Mouse (Mus musculus): ENCODE measurements around the gene Ptprk. TPM values are rescaled to one million over a fixed set of nuclear protein-coding genes. Genes with fewer than 3 reads are reported as not detected.
A peak's percentile ranks its signal among the peaks of the same experiment; 100 is the strongest.

Gene Ptprk
- polyA plus RNA-seq, 1 experiment from 2014 or later: 29.4 TPM

DNA sequence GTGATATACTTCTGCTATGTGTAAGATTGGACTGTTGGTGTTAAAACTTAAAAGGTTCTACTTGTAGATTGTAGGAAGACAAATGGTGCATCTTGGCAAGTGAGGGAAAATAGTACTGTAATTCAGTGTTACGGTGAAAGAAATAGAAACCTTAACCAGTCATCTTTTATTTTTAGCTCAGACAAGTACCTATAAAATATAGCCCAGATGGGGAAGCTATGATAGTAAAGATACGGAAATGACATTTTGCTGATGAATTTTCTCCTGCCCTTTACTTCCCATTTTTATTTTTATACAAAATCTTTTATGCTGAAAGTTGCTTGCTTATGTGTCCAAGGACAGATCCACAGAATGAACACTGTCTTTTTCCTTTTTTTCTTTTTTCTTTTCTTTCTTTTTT lies 248.4 kb downstream of the Ptprk start:
- no peaks in the 10 kb centered on the region for H3K9me3 ChIP-seq (ENCODE audit: control insufficient read depth, low read length)
- ATAC-seq: no peak
- WGBS: 89% methylated on average over 2 of the region's 2 CpGs

DNA sequence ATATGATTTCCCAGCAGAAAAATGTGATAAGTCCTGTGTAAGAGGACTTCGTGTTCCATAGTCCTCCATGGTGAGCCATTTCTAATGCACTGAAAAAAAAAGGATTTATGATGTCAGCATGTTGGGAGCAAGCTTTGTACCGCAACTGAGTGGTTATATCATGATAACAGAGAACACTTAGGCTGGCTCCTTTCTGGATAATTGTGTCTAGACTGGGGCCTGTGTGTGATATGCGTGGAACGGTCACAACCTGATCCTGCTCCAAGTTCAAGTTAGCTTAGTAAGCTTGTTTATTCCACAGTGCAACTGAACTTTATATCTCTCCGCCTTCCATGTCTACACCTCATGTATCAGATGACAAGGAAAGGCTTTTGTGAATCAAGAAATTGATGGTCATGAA lies 260.6 kb downstream of the Ptprk start:
- ATAC-seq: no peak
- Histone ChIP-seq H3K9me3 (ENCODE audit: control insufficient read depth, low read length) (no peaks in the 10 kb centered on the region), H3K9ac (ENCODE audit: low read depth, low read length) (no peak overlapping the region), H3K4me1 (ENCODE audit: control insufficient read depth, insufficient read depth, low read depth, low read length) (no peaks in the 10 kb centered on the region), H3K4me2 (ENCODE audit: low read length) (no peak overlapping the region), H3K36me3 (ENCODE audit: control insufficient read depth, insufficient read depth, low read length) (no peaks in the 10 kb centered on the region), H3K27ac (ENCODE audit: low read depth, low read length) (no peak overlapping the region), H3K27me3 (replicated peaks; ENCODE audit: control insufficient read depth, insufficient read depth, low read length) (no peaks in the 10 kb centered on the region), H3K4me3 (ENCODE audit: low read length) (no peak overlapping the region)
- WGBS: 95% methylated on average over 5 of the region's 5 CpGs

More for the DNA sequence above, 248.4 kb downstream of the Ptprk start:
- no peak overlapping the region for H3K9ac ChIP-seq (ENCODE audit: low read depth, low read length)
- no peaks in the 10 kb centered on the region for H3K36me3 ChIP-seq (ENCODE audit: control insufficient read depth, insufficient read depth, low read length)
- no peak overlapping the region for H3K27ac ChIP-seq (ENCODE audit: low read depth, low read length)
- no peak overlapping the region for H3K4me2 ChIP-seq (ENCODE audit: low read length)
- H3K4me1 ChIP-seq (ENCODE audit: control insufficient read depth, insufficient read depth, low read depth, low read length): no peaks in the 10 kb centered on the region
- H3K27me3 ChIP-seq (replicated peaks; ENCODE audit: control insufficient read depth, insufficient read depth, low read length): no peaks in the 10 kb centered on the region
- no peak overlapping the region for H3K4me3 ChIP-seq (ENCODE audit: low read length)

DNA sequence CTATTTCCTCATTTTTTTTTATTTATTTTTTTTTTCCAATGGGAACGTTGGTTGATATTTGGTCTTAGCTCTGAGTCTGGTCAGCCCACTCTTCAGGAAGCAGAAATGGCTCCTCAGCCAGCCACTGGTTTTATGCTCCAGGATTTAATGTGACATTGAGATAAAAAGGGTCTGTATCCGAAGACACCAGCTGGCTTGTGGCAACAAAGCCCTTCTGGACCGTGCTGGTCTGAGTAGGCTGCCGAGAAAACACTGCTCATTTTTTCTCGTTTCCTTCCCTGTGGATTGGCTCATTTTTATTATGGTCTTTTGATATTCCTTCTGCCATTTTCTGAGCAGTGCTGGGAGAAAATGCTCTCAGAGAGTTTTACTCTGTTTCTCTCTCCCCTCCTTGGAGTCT lies 263.9 kb downstream of the Ptprk start:
- H3K4me3 ChIP-seq (ENCODE audit: low read length): no peak overlapping the region
- H3K4me2 ChIP-seq (ENCODE audit: low read length): no peak overlapping the region
- H3K27ac ChIP-seq (ENCODE audit: low read depth, low read length): no peak overlapping the region
- 0 out of 2 replicates have a peak, but pooled peaks have one; percentile 34 for ATAC-seq
- 57% methylated on average over 5 of the region's 5 CpGs for WGBS
- no peaks in the 10 kb centered on the region for H3K27me3 ChIP-seq (replicated peaks; ENCODE audit: control insufficient read depth, insufficient read depth, low read length)
- H3K9me3 ChIP-seq (ENCODE audit: control insufficient read depth, low read length): no peaks in the 10 kb centered on the region
- no peaks in the 10 kb centered on the region for H3K4me1 ChIP-seq (ENCODE audit: control insufficient read depth, insufficient read depth, low read depth, low read length)
- H3K9ac ChIP-seq (ENCODE audit: low read depth, low read length): no peak overlapping the region
- no peaks in the 10 kb centered on the region for H3K36me3 ChIP-seq (ENCODE audit: control insufficient read depth, insufficient read depth, low read length)

DNA sequence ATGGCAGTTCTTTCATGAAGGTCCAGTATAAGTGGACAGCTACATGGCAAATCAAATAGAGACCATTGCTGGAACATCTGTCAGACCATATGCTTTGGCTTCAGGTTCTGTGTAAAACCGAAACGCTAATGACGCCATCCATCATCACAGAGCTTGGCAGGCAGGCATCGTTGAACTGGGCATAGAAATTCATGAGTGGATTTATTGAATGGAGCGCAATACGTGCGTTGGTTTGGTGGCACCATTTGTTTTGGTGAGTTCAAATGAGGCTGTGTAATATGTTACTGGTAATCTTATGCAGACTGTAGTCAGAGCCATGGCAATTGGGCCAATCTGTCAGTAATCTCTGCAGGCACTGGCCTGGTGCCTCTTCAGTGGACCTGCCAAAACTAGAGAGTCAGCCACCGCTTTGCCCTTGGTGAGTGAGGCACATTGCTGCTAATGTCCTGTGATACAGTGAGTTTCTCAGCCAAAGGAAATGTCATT lies 270.6 kb downstream of the Ptprk start:
- Histone ChIP-seq H3K4me1 (ENCODE audit: control insufficient read depth, insufficient read depth, low read depth, low read length) (no peaks in the 10 kb centered on the region), H3K27ac (ENCODE audit: low read depth, low read length) (no peak overlapping the region), H3K9me3 (ENCODE audit: control insufficient read depth, low read length) (no peaks in the 10 kb centered on the region), H3K9ac (ENCODE audit: low read depth, low read length) (no peak overlapping the region), H3K4me3 (ENCODE audit: low read length) (no peak overlapping the region), H3K36me3 (ENCODE audit: control insufficient read depth, insufficient read depth, low read length) (no peaks in the 10 kb centered on the region), H3K27me3 (replicated peaks; ENCODE audit: control insufficient read depth, insufficient read depth, low read length) (no peaks in the 10 kb centered on the region), H3K4me2 (ENCODE audit: low read length) (no peak overlapping the region)
- WGBS: 55% methylated on average over 8 of the region's 8 CpGs
- peak; percentile 95 for ATAC-seq

DNA sequence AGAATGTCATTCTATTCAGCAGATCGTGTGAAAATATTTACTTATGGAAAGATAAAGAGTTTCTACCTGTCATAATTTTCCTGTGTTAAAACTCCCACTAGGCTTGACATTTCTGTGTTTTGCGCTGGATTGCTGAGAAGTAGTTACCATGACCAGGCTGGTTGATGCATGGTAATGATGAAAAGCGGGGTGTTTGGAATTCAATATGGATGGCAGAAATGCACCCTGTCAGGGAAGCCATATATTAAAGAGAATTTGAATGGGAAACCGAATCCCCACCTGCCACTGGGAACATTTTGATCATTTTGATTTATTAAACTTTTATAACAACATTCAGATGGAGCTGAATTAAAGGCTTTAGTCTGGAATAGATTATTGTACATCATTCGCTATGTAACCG lies 290.7 kb downstream of the Ptprk start:
- no peak for ATAC-seq
- 80% methylated on average over 6 of the region's 6 CpGs for WGBS
- H3K9me3 ChIP-seq (ENCODE audit: control insufficient read depth, low read length): no peaks in the 10 kb centered on the region

DNA sequence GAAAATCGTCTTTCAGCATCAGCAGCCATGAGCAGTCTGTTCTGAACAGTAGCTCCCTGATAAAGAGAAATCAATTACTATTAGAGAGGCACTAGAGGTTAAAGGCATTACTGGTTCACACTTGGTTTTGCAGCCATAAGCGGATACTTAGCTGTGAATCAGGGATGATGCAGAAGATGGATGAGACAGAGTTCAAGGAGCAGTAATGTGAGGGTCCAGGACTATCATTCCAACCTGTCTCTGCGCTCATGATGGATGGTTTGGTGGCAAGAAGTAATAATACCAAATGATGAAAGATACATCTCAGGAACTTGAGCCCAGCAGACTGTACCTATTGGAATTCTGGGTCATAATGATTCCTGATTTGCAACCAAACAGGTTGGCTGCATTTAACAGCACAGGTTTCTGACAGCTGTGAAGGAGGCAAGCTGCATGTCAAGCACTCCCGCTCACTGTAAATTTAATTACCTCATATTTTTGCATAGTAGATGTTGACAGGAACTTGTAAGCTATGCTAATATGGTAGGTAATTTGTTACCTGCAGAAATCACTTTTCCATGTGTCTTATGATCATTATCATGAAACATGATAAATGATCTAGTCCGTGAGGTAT lies 291.6 kb downstream of the Ptprk start:
- Histone ChIP-seq H3K4me2 (ENCODE audit: low read length) (no peak overlapping the region), H3K9me3 (ENCODE audit: control insufficient read depth, low read length) (no peaks in the 10 kb centered on the region), H3K36me3 (ENCODE audit: control insufficient read depth, insufficient read depth, low read length) (no peaks in the 10 kb centered on the region), H3K4me1 (ENCODE audit: control insufficient read depth, insufficient read depth, low read depth, low read length) (no peaks in the 10 kb centered on the region), H3K4me3 (ENCODE audit: low read length) (no peak overlapping the region), H3K27me3 (replicated peaks; ENCODE audit: control insufficient read depth, insufficient read depth, low read length) (no peaks in the 10 kb centered on the region), H3K9ac (ENCODE audit: low read depth, low read length) (no peak overlapping the region), H3K27ac (ENCODE audit: low read depth, low read length) (no peak overlapping the region)
- peak; percentile 73 for ATAC-seq
- 68% methylated on average over 5 of the region's 5 CpGs for WGBS

More for the DNA sequence above, 290.7 kb downstream of the Ptprk start:
- H3K27me3 ChIP-seq (replicated peaks; ENCODE audit: control insufficient read depth, insufficient read depth, low read length): no peaks in the 10 kb centered on the region
- H3K4me3 ChIP-seq (ENCODE audit: low read length): no peak overlapping the region
- no peak overlapping the region for H3K4me2 ChIP-seq (ENCODE audit: low read length)
- H3K9ac ChIP-seq (ENCODE audit: low read depth, low read length): no peak overlapping the region
- H3K27ac ChIP-seq (ENCODE audit: low read depth, low read length): no peak overlapping the region
- no peaks in the 10 kb centered on the region for H3K4me1 ChIP-seq (ENCODE audit: control insufficient read depth, insufficient read depth, low read depth, low read length)
- H3K36me3 ChIP-seq (ENCODE audit: control insufficient read depth, insufficient read depth, low read length): no peaks in the 10 kb centered on the region

DNA sequence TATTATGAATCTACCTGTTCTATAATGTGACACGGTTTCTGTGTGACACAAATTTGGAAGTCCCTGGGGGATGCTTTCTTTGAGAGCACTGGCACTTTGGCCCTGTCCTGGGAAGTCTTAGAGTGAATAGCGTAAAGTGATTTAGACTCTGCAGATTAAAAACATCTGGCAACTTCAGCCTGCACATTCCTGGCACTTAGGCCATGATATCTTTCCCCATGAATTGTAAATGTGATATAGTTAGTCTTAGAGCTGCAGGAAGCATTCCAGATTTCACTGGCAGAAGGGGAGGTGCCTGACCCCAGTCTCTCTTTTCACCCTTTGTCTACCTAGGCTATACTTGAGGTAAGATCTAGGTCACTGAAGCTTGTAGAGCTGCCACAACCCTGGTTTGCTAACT lies 295.2 kb downstream of the Ptprk start:
- H3K4me1 ChIP-seq (ENCODE audit: control insufficient read depth, insufficient read depth, low read depth, low read length): no peaks in the 10 kb centered on the region
- no peak overlapping the region for H3K4me2 ChIP-seq (ENCODE audit: low read length)
- no peaks in the 10 kb centered on the region for H3K9me3 ChIP-seq (ENCODE audit: control insufficient read depth, low read length)
- ATAC-seq: no peak
- H3K4me3 ChIP-seq (ENCODE audit: low read length): no peak overlapping the region
- no peak overlapping the region for H3K9ac ChIP-seq (ENCODE audit: low read depth, low read length)
- 89% methylated on average over 2 of the region's 2 CpGs for WGBS
- H3K27me3 ChIP-seq (replicated peaks; ENCODE audit: control insufficient read depth, insufficient read depth, low read length): no peaks in the 10 kb centered on the region
- no peak overlapping the region for H3K27ac ChIP-seq (ENCODE audit: low read depth, low read length)
- H3K36me3 ChIP-seq (ENCODE audit: control insufficient read depth, insufficient read depth, low read length): no peaks in the 10 kb centered on the region

DNA sequence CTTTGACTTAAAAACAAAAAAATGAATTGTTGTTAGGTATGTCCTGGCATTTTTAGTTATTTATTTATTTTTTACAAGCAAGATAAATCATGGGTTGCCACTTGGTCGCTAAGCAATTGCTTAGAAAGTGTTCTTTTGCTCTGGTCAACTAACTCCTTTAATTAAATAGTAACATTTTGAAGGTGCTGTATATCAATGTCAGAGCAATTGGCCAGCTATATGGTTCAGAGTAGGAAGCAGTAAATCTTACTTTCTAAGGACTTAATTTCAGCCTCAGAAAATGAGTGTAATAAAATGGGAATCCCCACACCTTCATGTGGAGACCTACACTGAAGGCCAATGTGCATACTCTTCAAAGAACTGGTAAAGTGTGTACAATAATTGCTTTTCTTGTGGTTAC lies 300.3 kb downstream of the Ptprk start:
- ATAC-seq: no peak
- H3K27me3 ChIP-seq (replicated peaks; ENCODE audit: control insufficient read depth, insufficient read depth, low read length): no peaks in the 10 kb centered on the region
- H3K4me3 ChIP-seq (ENCODE audit: low read length): no peak overlapping the region
- no peaks in the 10 kb centered on the region for H3K36me3 ChIP-seq (ENCODE audit: control insufficient read depth, insufficient read depth, low read length)
- H3K9me3 ChIP-seq (ENCODE audit: control insufficient read depth, low read length): no peaks in the 10 kb centered on the region
- H3K27ac ChIP-seq (ENCODE audit: low read depth, low read length): no peak overlapping the region
- H3K4me2 ChIP-seq (ENCODE audit: low read length): no peak overlapping the region
- H3K4me1 ChIP-seq (ENCODE audit: control insufficient read depth, insufficient read depth, low read depth, low read length): no peaks in the 10 kb centered on the region
- H3K9ac ChIP-seq (ENCODE audit: low read depth, low read length): no peak overlapping the region
- 74% methylated on average over 1 of the region's 1 CpGs for WGBS

DNA sequence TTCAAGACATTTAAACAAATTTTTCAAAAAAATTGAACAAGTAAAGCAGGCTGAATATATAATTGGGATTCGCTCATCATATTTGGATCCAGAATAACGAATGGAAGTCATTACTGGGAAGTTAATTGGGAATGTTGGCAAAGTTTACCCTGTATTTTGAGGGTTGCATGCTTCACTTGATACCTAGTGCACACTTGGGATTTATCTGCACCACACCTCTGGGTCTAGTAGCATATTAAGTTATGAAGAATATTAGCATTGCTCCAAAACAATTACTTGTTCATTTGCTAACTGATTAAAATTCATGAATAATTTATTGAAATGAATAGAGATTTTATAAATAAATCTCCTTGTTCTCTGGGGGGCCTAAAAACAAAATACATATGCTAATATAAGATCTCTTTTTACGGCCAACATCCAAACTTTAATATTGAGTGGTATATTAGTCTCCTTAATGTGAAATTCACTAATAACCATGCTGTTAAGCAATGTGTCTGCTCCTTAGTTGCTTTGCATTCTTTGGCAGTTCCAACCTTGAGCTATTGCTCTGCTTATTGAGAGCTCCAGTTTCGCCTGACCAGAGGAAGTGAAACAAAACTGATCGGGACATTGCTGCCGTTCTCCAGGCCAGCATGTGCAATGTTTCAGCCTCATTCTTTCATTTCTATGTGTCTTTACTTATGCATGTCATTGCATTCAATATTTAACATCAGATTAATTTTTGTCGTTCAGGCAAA lies 305.3 kb downstream of the Ptprk start:
- Histone ChIP-seq H3K36me3 (ENCODE audit: control insufficient read depth, insufficient read depth, low read length) (no peaks in the 10 kb centered on the region), H3K27ac (ENCODE audit: low read depth, low read length) (no peak overlapping the region), H3K9ac (ENCODE audit: low read depth, low read length) (no peak overlapping the region), H3K4me3 (ENCODE audit: low read length) (no peak overlapping the region), H3K4me1 (ENCODE audit: control insufficient read depth, insufficient read depth, low read depth, low read length) (no peaks in the 10 kb centered on the region), H3K4me2 (ENCODE audit: low read length) (no peak overlapping the region), H3K9me3 (ENCODE audit: control insufficient read depth, low read length) (no peaks in the 10 kb centered on the region), H3K27me3 (replicated peaks; ENCODE audit: control insufficient read depth, insufficient read depth, low read length) (no peaks in the 10 kb centered on the region)
- ATAC-seq: no peak
- 69% methylated on average over 7 of the region's 7 CpGs for WGBS

Measured in hindbrain, embryonic 16.5 days (tissue).